8 mouse cellular contexts compared by ENCODE assay signal in the genomic region with DNA sequence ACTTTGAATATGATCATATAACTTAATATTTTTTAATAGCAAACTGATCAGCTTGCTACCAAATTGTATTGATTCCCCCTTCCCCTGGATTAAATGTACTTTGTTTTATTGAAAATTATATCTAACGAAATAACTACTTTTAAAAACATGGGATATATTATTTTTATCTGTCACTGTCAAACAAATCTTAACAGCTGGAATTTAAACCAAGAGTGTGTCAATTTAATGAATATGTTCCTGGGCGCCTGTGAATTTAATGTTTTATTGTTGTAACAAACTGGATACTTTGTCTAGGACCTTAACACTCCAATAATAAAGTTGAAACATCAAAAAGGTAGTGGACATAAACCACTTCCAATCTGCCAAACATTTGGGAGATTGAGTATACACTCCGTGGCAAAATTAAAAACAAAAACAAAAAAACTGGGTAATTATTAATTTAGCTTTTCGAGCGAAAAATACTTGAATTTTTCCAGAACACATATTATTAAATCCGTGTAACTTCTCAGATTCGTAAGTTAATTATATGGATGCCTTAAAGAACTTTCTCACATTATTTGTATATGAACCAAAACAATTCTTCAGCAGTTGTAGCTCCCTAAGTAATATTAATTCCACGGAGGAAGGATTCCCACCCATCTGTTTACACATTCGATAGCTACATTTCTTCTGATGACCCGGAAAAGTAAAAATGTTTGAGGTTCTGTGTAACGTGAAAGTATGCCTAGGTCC. TPM values are rescaled to one million over a fixed set of nuclear protein-coding genes. Genes with fewer than 3 reads are reported as not detected.
DNase-seq lines count a peak whose midpoint lies in the region; ATAC-seq lines count a peak whose summit lies in the region.

No protein-coding gene starts in this region.

- peaks cover 18% of the 10 kb centered on the region for H3K4me1 ChIP-seq in liver, embryonic 11.5 days (replicated peaks; ENCODE audit: control insufficient read depth, insufficient read depth, low read length)
- peaks cover 22% of the 10 kb centered on the region for H3K4me1 ChIP-seq in embryonic facial prominence, embryonic 13.5 days
- H3K4me1 ChIP-seq in midbrain, embryonic 16.5 days (ENCODE audit: control insufficient read depth, insufficient read depth, low read length), result peaks cover 23% of the 10 kb centered on the region

- no peaks in the 10 kb centered on the region for H3K27me3 ChIP-seq in liver, embryonic 11.5 days (replicated peaks; ENCODE audit: control insufficient read depth, insufficient read depth, low read length)
- H3K27me3 ChIP-seq in embryonic facial prominence, embryonic 13.5 days, result no peaks in the 10 kb centered on the region
- peaks cover 2% of the 10 kb centered on the region; the same call in 1 of the 2 replicates for H3K27me3 ChIP-seq in midbrain, embryonic 16.5 days (ENCODE audit: control insufficient read depth, insufficient read depth, low read depth, low read length)

- no peak for DNase-seq in liver, embryonic 11.5 days (ENCODE audit: low spot score)
- DNase-seq in liver, result no peak
- DNase-seq in induced T-regulatory cell, adult 2 months (ENCODE audit: low read depth), result peak; percentile 56
- no peak for DNase-seq in embryo, embryonic 9.5 days (ENCODE audit: extremely low spot score)
- no peak for DNase-seq in layer of hippocampus, adult 8-10 months (ENCODE audit: low spot score in 2 of 2)
- DNase-seq in layer of hippocampus, adult 18-20 months (ENCODE audit: low spot score in 2 of 2), result no peak

- peak overlapping the region; percentile 75 for H3K9ac ChIP-seq in liver, embryonic 11.5 days (ENCODE audit: low read depth, low read length)
- H3K9ac ChIP-seq in embryonic facial prominence, embryonic 13.5 days, result peak overlapping the region; percentile 80
- peak overlapping the region; percentile 62 for H3K9ac ChIP-seq in midbrain, embryonic 16.5 days (ENCODE audit: low read depth, low read length)

- WGBS in liver, embryonic 11.5 days, result 2% methylated on average over 11 of the region's 11 CpGs
- WGBS in embryonic facial prominence, embryonic 13.5 days, result 1% methylated on average over 11 of the region's 11 CpGs
- 2% methylated on average over 11 of the region's 11 CpGs for WGBS in midbrain, embryonic 16.5 days

- H3K4me2 ChIP-seq in liver, embryonic 11.5 days, result peak overlapping the region; percentile 59
- H3K4me2 ChIP-seq in embryonic facial prominence, embryonic 13.5 days, result peak overlapping the region; percentile 74
- peak overlapping the region; percentile 83 for H3K4me2 ChIP-seq in midbrain, embryonic 16.5 days (ENCODE audit: low read length)

- no peak for ATAC-seq in liver, embryonic 11.5 days (replicated peaks; ENCODE audit: low FRiP score)
- no peak for ATAC-seq in embryonic facial prominence, embryonic 13.5 days (ENCODE audit: insufficient number of reproducible peaks, insufficient read depth, low FRiP score, low TSS enrichment, low read depth)
- ATAC-seq in midbrain, embryonic 16.5 days, result no peak

- H3K9me3 ChIP-seq in liver, embryonic 11.5 days (ENCODE audit: control insufficient read depth, low read length), result no peaks in the 10 kb centered on the region
- H3K9me3 ChIP-seq in embryonic facial prominence, embryonic 13.5 days, result no peaks in the 10 kb centered on the region
- no peaks in the 10 kb centered on the region for H3K9me3 ChIP-seq in midbrain, embryonic 16.5 days (replicated peaks; ENCODE audit: control insufficient read depth, low read length, poor library complexity, severe bottlenecking)

- peak overlapping the region; percentile 70 for H3K4me3 ChIP-seq in liver, embryonic 11.5 days (ENCODE audit: low read depth, low read length)
- peak overlapping the region; percentile 57 for H3K4me3 ChIP-seq in embryonic facial prominence, embryonic 13.5 days
- peak overlapping the region; percentile 55 for H3K4me3 ChIP-seq in midbrain, embryonic 16.5 days (ENCODE audit: low read depth, low read length)

- no peaks in the 10 kb centered on the region for H3K36me3 ChIP-seq in liver, embryonic 11.5 days (ENCODE audit: control insufficient read depth, insufficient read depth, low read length)
- no peaks in the 10 kb centered on the region for H3K36me3 ChIP-seq in embryonic facial prominence, embryonic 13.5 days
- H3K36me3 ChIP-seq in midbrain, embryonic 16.5 days (ENCODE audit: control insufficient read depth, insufficient read depth, low read length), result no peaks in the 10 kb centered on the region

- H3K27ac ChIP-seq in liver, embryonic 11.5 days (ENCODE audit: low read depth, low read length), result peak overlapping the region; percentile 96
- H3K27ac ChIP-seq in embryonic facial prominence, embryonic 13.5 days, result peak overlapping the region; percentile 95
- peak overlapping the region; percentile 72; the same call in 1 of the 2 replicates for H3K27ac ChIP-seq in midbrain, embryonic 16.5 days (ENCODE audit: low read length)

RNA-seq across cellular contexts. Expression of gene Igf2bp3, which starts 2.2 kb away (rescaled TPM):
- polyA plus RNA-seq in liver, embryonic 11.5 days (2014; fragmentation: Nextera tagmentation; extraction: Ambion mirVana), result 57.8 and 61.5 TPM in 2 replicates
- polyA plus RNA-seq in embryonic facial prominence, embryonic 13.5 days (2015; fragmentation: Nextera tagmentation; extraction: Ambion mirVana), result 69.9 and 75.5 TPM in 2 replicates
- polyA plus RNA-seq in midbrain, embryonic 16.5 days (2015; fragmentation: Nextera tagmentation; extraction: Ambion mirVana), result 17.1 and 24.0 TPM in 2 replicates
- total RNA-seq in layer of hippocampus, adult 8-10 months (2022), result not detected
- total RNA-seq in layer of hippocampus, adult 18-20 months (2021), result not detected

RNA-seq across cellular contexts. Expression of gene Tra2a, which starts 46.9 kb away (rescaled TPM):
- polyA plus RNA-seq in liver, embryonic 11.5 days (2014; fragmentation: Nextera tagmentation; extraction: Ambion mirVana), result 31.2 and 37.1 TPM in 2 replicates
- polyA plus RNA-seq in embryonic facial prominence, embryonic 13.5 days (2015; fragmentation: Nextera tagmentation; extraction: Ambion mirVana), result 136 and 143 TPM in 2 replicates
- polyA plus RNA-seq in midbrain, embryonic 16.5 days (2015; fragmentation: Nextera tagmentation; extraction: Ambion mirVana), result 105 and 141 TPM in 2 replicates
- total RNA-seq in layer of hippocampus, adult 8-10 months (2022), result 100 to 1,000 TPM in 1 of 4 experiments, 10 to 100 TPM in 3; 54.1 to 108 (median 82.0) TPM
- total RNA-seq in layer of hippocampus, adult 18-20 months (2021), result 10 to 100 TPM; 79.8 to 85.1 TPM
